Mouse (Mus musculus): Measurements from ENCODE around the gene Six4.

DNA sequence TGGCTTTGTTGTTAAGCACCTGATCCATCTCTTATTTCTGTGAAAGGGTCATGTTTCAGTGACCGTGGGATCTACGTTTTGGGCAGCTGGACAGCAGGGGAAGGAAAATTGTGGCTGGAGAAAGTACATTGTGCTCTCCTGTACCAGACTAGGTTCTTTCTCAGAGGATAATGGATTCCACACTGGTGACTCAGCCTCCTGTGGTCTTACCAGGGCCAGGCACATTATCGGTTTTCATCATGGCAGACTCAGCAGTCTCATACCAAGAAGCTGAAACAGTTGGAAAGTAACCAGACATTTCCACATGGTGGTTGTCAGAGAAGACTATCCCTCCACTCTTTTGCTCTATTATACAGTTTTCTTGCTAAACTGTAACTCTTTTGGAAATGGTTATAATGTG is 34.0 kb upstream of the Six4 start:
- TF ChIP-seq CTCF (IDR thresholded peaks at IDR 0.05; ENCODE audit: control insufficient read depth, insufficient read depth, low read length) (no peak), POLR2A (IDR thresholded peaks at IDR 0.05; ENCODE audit: borderline replicate concordance, control insufficient read depth, low read depth, low read length) (no peak)
